Mouse (Mus musculus): ENCODE measurements at regions not wholly inside any gene's neighbourhood (a gene's known extent, or its start where the extent isn't known, plus 50 kb on each side); places are given as distances from the start of the nearest gene placed in this dataset.
A peak's percentile ranks its signal among the peaks of the same experiment; 100 is the strongest.

DNA sequence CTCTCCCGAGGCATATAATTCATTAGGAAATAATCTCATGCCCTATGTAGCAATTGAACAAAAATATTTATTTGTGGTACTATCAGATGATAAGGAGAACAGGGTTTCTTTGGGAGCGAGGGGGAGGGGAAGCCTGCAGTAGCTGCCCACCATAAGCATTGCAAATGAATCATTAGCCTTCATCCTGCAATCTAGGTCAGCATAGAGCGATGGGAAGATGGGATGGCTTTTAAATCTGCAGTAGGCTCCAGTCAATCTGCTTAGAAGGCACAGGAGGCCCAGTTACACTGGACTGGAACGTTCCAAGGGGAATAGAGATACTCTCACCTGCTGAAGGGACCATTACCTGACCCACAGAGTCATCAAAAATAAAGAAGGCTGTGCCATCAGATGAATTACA is 478.7 kb downstream of the Prss52 start:
- H3K4me2 ChIP-seq = no peak overlapping the region
- no peaks in the 10 kb centered on the region; the same call in 1 of the 2 replicates for H3K4me1 ChIP-seq (replicated peaks; ENCODE audit: control insufficient read depth, insufficient read depth, low read length)
- DNase-seq (ENCODE audit: low spot score) = no peak
- no peak overlapping the region for H3K4me3 ChIP-seq (ENCODE audit: low read depth, low read length)
- no peak overlapping the region for H3K27ac ChIP-seq (ENCODE audit: low read depth, low read length)
- H3K36me3 ChIP-seq (ENCODE audit: control insufficient read depth, insufficient read depth, low read length) = no peaks in the 10 kb centered on the region
- no peaks in the 10 kb centered on the region for H3K9me3 ChIP-seq (ENCODE audit: control insufficient read depth, low read length)
- peaks cover 62% of the 10 kb centered on the region for H3K27me3 ChIP-seq (replicated peaks; ENCODE audit: control insufficient read depth, insufficient read depth, low read length)
- WGBS = 35% methylated on average over 4 of the region's 4 CpGs
- ATAC-seq (replicated peaks; ENCODE audit: low FRiP score) = no peak
- H3K9ac ChIP-seq (ENCODE audit: low read depth, low read length) = no peak overlapping the region

DNA sequence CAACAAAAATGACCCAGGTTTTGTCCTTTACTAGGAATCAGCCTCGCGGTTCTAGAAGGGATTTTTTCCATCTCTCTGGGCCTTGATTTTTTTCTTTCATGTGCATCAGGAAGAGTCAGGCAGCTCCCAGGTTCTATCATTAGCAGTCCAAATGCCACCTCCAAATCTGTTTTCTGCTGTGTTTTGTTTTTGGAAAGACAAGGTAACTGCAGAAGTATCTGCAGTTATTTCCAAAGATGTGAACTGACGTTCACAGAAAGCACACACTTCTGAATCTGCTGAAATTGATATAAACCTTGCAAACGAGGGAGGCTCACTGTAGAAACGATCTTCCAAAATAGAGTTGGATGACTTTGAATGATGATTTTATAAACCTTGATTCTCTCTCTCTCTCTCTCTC is 480.1 kb downstream of the Prss52 start:
- Histone ChIP-seq H3K27ac (ENCODE audit: low read depth, low read length) (no peak overlapping the region), H3K9me3 (ENCODE audit: control insufficient read depth, low read length) (no peaks in the 10 kb centered on the region), H3K27me3 (replicated peaks; ENCODE audit: control insufficient read depth, insufficient read depth, low read length) (peaks cover 76% of the 10 kb centered on the region), H3K36me3 (ENCODE audit: control insufficient read depth, insufficient read depth, low read length) (no peaks in the 10 kb centered on the region), H3K4me1 (replicated peaks; ENCODE audit: control insufficient read depth, insufficient read depth, low read length) (no peaks in the 10 kb centered on the region; the same call in 1 of the 2 replicates), H3K4me2 (no peak overlapping the region), H3K4me3 (ENCODE audit: low read depth, low read length) (no peak overlapping the region), H3K9ac (ENCODE audit: low read depth, low read length) (no peak overlapping the region)
- DNase-seq (ENCODE audit: low spot score) = no peak
- 57% methylated on average over 5 of the region's 5 CpGs for WGBS
- no peak for ATAC-seq (replicated peaks; ENCODE audit: low FRiP score)

DNA sequence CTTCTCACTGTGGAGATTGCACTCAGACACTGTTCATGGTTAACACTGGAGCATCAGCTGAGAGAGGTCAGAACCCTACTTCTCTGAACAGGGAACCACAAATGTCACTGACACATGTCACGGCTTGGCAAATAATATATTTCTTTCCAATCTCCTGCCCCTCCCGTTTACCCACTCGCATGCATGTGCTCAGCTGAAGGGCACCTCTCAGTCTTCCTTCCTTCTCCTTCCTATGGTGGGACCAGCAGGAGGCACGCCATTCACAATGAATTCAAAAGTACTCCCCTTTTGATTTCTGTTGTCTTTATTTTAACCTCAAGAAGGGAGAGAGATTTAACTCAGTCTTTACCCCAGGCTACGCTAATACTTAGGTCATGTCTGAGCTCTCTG is 481.0 kb downstream of the Prss52 start:
- Histone ChIP-seq H3K27me3 (replicated peaks; ENCODE audit: control insufficient read depth, insufficient read depth, low read length) (peaks cover 80% of the 10 kb centered on the region), H3K4me1 (replicated peaks; ENCODE audit: control insufficient read depth, insufficient read depth, low read length) (no peaks in the 10 kb centered on the region; the same call in 1 of the 2 replicates), H3K4me3 (ENCODE audit: low read depth, low read length) (no peak overlapping the region), H3K36me3 (ENCODE audit: control insufficient read depth, insufficient read depth, low read length) (no peaks in the 10 kb centered on the region), H3K9me3 (ENCODE audit: control insufficient read depth, low read length) (no peaks in the 10 kb centered on the region), H3K27ac (ENCODE audit: low read depth, low read length) (no peak overlapping the region), H3K9ac (ENCODE audit: low read depth, low read length) (no peak overlapping the region), H3K4me2 (no peak overlapping the region)
- DNase-seq (ENCODE audit: low spot score) = no peak
- no peak for ATAC-seq (replicated peaks; ENCODE audit: low FRiP score)
- WGBS = 24% methylated on average over 5 of the region's 5 CpGs

DNA sequence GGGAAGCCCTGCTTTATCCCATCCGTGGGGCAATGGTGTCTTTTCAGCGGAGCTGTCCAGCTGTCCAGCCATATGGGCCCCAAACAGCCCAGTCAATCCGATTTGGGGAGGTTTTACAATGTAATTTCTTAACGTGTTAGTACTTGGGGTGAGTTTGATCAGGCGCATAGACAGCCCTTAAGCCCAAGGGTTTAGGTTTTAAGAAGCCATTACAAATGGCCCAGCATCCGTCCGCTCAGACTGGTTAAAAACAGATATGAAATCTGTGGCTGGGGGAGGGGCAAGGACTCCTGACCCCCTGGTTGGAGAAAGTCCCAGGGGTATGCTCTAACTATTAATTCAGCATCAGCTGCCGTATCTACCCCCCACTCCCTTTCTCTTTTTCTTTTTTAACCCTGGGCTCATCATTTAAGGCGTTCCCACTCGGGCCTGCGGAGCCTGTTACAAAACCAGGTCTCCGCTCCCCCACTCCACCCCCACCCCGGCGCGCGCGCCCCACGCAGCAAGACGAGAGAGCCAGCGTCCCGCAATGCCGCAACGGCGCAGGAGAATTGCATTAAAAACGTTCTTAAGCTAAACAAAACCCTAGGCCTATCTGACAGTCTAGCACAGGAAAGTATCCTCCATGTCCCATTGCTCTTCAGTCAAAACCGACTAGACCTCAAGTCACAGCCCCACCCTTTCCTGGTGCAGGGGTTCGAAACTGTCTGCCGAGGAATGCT is 481.5 kb downstream of the Prss52 start:
- H3K4me2 ChIP-seq = no peak overlapping the region
- no peaks in the 10 kb centered on the region for H3K36me3 ChIP-seq (ENCODE audit: control insufficient read depth, insufficient read depth, low read length)
- no peaks in the 10 kb centered on the region for H3K9me3 ChIP-seq (ENCODE audit: control insufficient read depth, low read length)
- no peaks in the 10 kb centered on the region; the same call in 1 of the 2 replicates for H3K4me1 ChIP-seq (replicated peaks; ENCODE audit: control insufficient read depth, insufficient read depth, low read length)
- no peak overlapping the region for H3K9ac ChIP-seq (ENCODE audit: low read depth, low read length)
- H3K27ac ChIP-seq (ENCODE audit: low read depth, low read length) = no peak overlapping the region
- peaks cover 81% of the 10 kb centered on the region for H3K27me3 ChIP-seq (replicated peaks; ENCODE audit: control insufficient read depth, insufficient read depth, low read length)
- 8% methylated on average over 28 of the region's 28 CpGs for WGBS
- ATAC-seq (replicated peaks; ENCODE audit: low FRiP score) = no peak
- no peak for DNase-seq (ENCODE audit: low spot score)
- no peak overlapping the region for H3K4me3 ChIP-seq (ENCODE audit: low read depth, low read length)

DNA sequence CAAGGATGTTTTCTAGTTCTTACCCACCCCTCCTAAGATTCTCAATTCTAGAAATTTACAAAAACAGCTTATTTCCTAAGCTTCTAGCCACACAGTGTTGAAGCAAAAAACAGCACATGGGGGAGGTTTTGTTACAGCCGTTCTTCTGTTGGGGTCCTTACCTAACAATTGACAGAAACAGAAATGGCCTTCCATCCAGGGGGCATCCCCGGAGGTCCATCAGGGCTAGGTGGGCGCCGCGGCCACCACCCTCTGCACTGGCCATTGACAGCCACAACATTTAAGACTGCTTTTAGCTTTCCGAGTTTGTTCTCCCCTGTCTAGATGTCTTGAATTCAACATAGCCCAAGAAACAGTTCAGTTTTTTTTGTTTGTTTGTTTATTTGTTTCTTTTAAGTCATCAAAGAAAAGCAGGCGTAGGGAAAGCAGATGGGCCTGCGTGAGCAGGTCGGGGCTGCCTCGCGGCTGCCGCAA is 482.3 kb downstream of the Prss52 start:
- DNase-seq (ENCODE audit: low spot score) = no peak
- ATAC-seq (replicated peaks; ENCODE audit: low FRiP score) = no peak
- WGBS = 6% methylated on average over 12 of the region's 12 CpGs
- H3K9ac ChIP-seq (ENCODE audit: low read depth, low read length) = no peak overlapping the region
- H3K4me3 ChIP-seq (ENCODE audit: low read depth, low read length) = no peak overlapping the region; the same call in 1 of the 2 replicates
- H3K27me3 ChIP-seq (replicated peaks; ENCODE audit: control insufficient read depth, insufficient read depth, low read length) = peaks cover 83% of the 10 kb centered on the region
- peak overlapping the region; percentile 78; the same call in 1 of the 2 replicates for H3K4me2 ChIP-seq
- H3K4me1 ChIP-seq (replicated peaks; ENCODE audit: control insufficient read depth, insufficient read depth, low read length) = no peaks in the 10 kb centered on the region; the same call in 1 of the 2 replicates
- H3K9me3 ChIP-seq (ENCODE audit: control insufficient read depth, low read length) = no peaks in the 10 kb centered on the region
- no peaks in the 10 kb centered on the region for H3K36me3 ChIP-seq (ENCODE audit: control insufficient read depth, insufficient read depth, low read length)
- H3K27ac ChIP-seq (ENCODE audit: low read depth, low read length) = no peak overlapping the region

DNA sequence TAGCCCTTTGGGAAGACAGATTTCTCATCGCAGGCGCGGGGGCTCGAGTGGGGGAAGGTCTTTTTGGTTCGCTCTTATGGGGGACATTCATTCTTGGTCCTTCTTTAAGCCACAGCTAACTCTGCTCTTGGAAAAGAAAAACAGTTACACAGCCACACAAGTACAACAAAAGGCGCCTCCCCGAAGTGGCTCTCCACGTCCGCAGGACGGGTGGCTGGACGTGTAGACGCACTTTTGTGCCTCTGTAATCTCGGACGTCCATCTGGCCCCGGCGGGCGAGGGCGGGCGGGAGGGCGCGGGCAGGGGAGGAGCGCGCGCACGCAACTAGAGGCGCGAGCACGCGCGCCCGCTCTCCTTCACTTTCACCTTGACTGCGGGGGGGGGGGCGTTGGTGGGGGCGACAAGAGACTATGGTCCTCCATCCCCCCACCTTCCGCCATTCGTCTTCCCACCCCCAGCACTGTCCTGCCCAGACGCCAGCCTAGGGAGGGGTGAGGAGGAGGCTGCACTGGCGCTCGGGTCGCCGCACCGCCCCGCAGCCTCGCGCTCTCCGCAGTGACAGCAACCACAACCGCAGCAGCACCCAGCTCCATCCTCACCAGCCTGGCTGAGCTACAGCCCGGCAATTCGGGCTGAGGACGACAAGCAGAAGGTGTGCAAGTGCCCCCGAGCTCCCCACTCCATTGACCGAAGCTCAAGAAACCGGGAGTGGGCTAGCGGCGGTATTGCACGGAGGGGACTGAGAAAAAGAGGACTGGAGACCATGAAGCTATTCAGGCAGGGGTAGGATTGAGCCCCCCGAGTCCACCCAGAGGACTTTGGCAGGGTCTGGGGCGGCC is 483.0 kb downstream of the Prss52 start:
- H3K9ac ChIP-seq (ENCODE audit: low read depth, low read length) = no peak overlapping the region

DNA sequence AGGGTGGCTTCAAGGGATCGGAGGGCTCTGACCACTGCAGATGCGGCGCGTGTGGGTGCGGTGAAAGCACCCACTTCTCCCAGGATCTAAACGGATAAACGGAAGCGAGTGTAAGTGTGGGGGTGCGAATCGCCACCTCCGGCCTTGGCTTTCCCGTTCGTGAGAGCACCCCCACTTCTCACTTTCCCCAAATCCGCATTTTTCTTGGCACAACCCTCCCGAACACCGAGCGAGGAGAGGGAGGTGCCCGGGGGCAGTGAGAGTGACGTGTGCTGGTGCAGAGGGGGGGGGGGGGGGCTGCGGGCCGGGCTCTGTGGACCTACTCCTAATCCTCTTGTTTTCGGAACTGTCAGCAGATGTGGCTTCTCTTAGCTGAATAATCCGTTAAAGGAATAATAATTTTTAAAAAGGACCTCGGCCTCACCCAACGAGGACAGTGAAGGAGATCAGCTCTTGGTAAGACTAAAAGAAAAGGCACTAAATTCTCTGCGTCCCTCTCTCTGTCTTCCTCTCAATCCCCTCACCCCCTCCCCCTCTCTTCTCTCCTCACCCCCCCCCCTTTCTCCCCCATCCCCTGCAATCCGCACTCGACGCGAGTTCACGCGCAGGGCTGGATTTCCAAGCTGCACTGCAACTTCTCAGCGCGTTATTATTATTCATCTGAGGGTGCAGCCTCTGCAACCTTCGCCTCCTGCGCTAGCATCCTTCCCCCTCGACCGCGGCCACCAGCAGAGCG is 483.8 kb downstream of the Prss52 start:
- ATAC-seq (replicated peaks; ENCODE audit: low FRiP score) (no peak), DNase-seq (ENCODE audit: low spot score) (no peak)
- Histone ChIP-seq H3K4me3 (ENCODE audit: low read depth, low read length) (peak overlapping the region; percentile 51), H3K27ac (ENCODE audit: low read depth, low read length) (no peak overlapping the region), H3K9ac (ENCODE audit: low read depth, low read length) (no peak overlapping the region), H3K36me3 (ENCODE audit: control insufficient read depth, insufficient read depth, low read length) (no peaks in the 10 kb centered on the region), H3K9me3 (ENCODE audit: control insufficient read depth, low read length) (no peaks in the 10 kb centered on the region), H3K4me2 (peak overlapping the region; percentile 78), H3K4me1 (replicated peaks; ENCODE audit: control insufficient read depth, insufficient read depth, low read length) (no peaks in the 10 kb centered on the region; the same call in 1 of the 2 replicates), H3K27me3 (replicated peaks; ENCODE audit: control insufficient read depth, insufficient read depth, low read length) (peaks cover 96% of the 10 kb centered on the region)
- WGBS = 1% methylated on average over 40 of the region's 40 CpGs

More for the DNA sequence above, 483.0 kb downstream of the Prss52 start:
- H3K4me1 ChIP-seq (replicated peaks; ENCODE audit: control insufficient read depth, insufficient read depth, low read length) = no peaks in the 10 kb centered on the region; the same call in 1 of the 2 replicates
- no peak overlapping the region for H3K27ac ChIP-seq (ENCODE audit: low read depth, low read length)
- no peaks in the 10 kb centered on the region for H3K36me3 ChIP-seq (ENCODE audit: control insufficient read depth, insufficient read depth, low read length)
- DNase-seq (ENCODE audit: low spot score) (peak; percentile 41), ATAC-seq (replicated peaks; ENCODE audit: low FRiP score) (no peak)
- H3K9me3 ChIP-seq (ENCODE audit: control insufficient read depth, low read length) = no peaks in the 10 kb centered on the region
- under 1% methylated on average over 56 of the region's 58 CpGs for WGBS
- peak overlapping the region; percentile 51 for H3K4me3 ChIP-seq (ENCODE audit: low read depth, low read length)
- peaks cover 90% of the 10 kb centered on the region for H3K27me3 ChIP-seq (replicated peaks; ENCODE audit: control insufficient read depth, insufficient read depth, low read length)
- peak overlapping the region; percentile 78 for H3K4me2 ChIP-seq

DNA sequence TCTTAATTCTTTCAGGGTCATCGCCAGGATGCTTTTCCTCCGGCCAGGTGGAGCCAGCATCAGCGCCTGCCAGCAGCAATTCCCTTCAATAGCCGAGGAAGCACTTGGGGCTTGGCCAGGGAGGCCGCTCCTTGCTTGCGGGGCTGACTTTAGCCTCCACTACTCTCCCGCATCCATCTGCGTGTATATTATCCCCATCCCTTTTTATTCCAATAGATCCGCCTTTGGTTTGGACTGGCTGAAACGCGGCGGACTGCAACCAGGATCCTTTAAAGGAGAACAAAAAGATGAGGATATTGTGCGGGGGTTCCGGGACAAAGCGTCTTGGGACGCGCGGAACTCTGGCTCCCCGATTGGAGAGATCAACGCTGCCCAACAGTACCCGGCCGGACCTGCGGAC is 484.5 kb downstream of the Prss52 start:
- peak; percentile 34 for DNase-seq (ENCODE audit: low spot score)
- H3K4me2 ChIP-seq = no peak overlapping the region
- 3% methylated on average over 23 of the region's 23 CpGs for WGBS
- no peak overlapping the region for H3K9ac ChIP-seq (ENCODE audit: low read depth, low read length)
- no peak overlapping the region for H3K27ac ChIP-seq (ENCODE audit: low read depth, low read length)
- no peaks in the 10 kb centered on the region; the same call in 1 of the 2 replicates for H3K4me1 ChIP-seq (replicated peaks; ENCODE audit: control insufficient read depth, insufficient read depth, low read length)
- no peaks in the 10 kb centered on the region for H3K36me3 ChIP-seq (ENCODE audit: control insufficient read depth, insufficient read depth, low read length)
- no peak for ATAC-seq (replicated peaks; ENCODE audit: low FRiP score)
- H3K9me3 ChIP-seq (ENCODE audit: control insufficient read depth, low read length) = no peaks in the 10 kb centered on the region
- H3K4me3 ChIP-seq (ENCODE audit: low read depth, low read length) = no peak overlapping the region
- peaks cover 92% of the 10 kb centered on the region for H3K27me3 ChIP-seq (replicated peaks; ENCODE audit: control insufficient read depth, insufficient read depth, low read length)
